Mouse (Mus musculus) forebrain, embryonic 12.5 days (tissue): ENCODE measurements at regions not wholly inside any gene's neighbourhood (a gene's known extent, or its start where the extent isn't known, plus 50 kb on each side); places are given as distances from the start of the nearest gene placed in this dataset.

Experiments
- ATAC-seq: fragments of 200-750 bp; cut with Nextera tagmentation; 2 replicates; pipeline ENCODE4 v1.8.0; 2017; ENCODE audit warnings: moderate TSS enrichment; ENCODE audit not compliant: low FRiP score
- H3K27ac ChIP-seq: fragments of 300-500 bp; sonication (generic); 2 replicates; pipeline ENCODE4 v1.5.1; 2016; ENCODE audit warnings: mild to moderate bottlenecking
- H3K27me3 ChIP-seq: fragments of 300-500 bp; sonication (generic); 2 replicates; pipeline ENCODE4 v1.6.1; 2016; ENCODE audit warnings: mild to moderate bottlenecking
- H3K36me3 ChIP-seq: fragments of 300-500 bp; sonication (generic); replicated peaks from 2 replicates; pipeline ENCODE4 v1.6.1; 2016; ENCODE audit warnings: mild to moderate bottlenecking
- H3K4me1 ChIP-seq: fragments of 300-500 bp; sonication (generic); 2 replicates; pipeline ENCODE4 v1.6.1; 2016
- H3K4me2 ChIP-seq: fragments of 300-500 bp; sonication (generic); 2 replicates; pipeline ENCODE4 v1.6.1; 2016; ENCODE audit warnings: mild to moderate bottlenecking, moderate library complexity
- H3K4me3 ChIP-seq: fragments of 300-500 bp; sonication (generic); replicated peaks from 2 replicates; pipeline ENCODE4 v1.5.1; 2016; ENCODE audit warnings: mild to moderate bottlenecking
- H3K9ac ChIP-seq: fragments of 300-500 bp; sonication (generic); 2 replicates; pipeline ENCODE4 v1.6.1; 2016; ENCODE audit warnings: mild to moderate bottlenecking
- H3K9me3 ChIP-seq: fragments of 300-500 bp; sonication (generic); 2 replicates; pipeline ENCODE4 v1.6.1; 2016
- WGBS: fragments of 180-500 bp; shearing (Covaris S2); methylation state at CpG from one replicate; pipeline ENCODE4 v1.1.7; 2016; 5-methylcytosine and 5-hydroxymethylcytosine counted together

- no peak overlapping the region for H3K27ac ChIP-seq
- no peaks in the 10 kb centered on the region for H3K27me3 ChIP-seq
- H3K9ac ChIP-seq, result no peak overlapping the region
- no peaks in the 10 kb centered on the region for H3K36me3 ChIP-seq
- H3K4me3 ChIP-seq, result no peak overlapping the region
- no peak overlapping the region for H3K4me2 ChIP-seq
- no peaks in the 10 kb centered on the region for H3K9me3 ChIP-seq
- WGBS, result 82% methylated on average over 6 of the region's 6 CpGs
- peaks cover 9% of the 10 kb centered on the region for H3K4me1 ChIP-seq
- ATAC-seq, result no peak
These were observed 101.6 kb upstream of the Rpl34 start for GRCm38 (mm10) chr3:130831788-130832187.

DNA sequence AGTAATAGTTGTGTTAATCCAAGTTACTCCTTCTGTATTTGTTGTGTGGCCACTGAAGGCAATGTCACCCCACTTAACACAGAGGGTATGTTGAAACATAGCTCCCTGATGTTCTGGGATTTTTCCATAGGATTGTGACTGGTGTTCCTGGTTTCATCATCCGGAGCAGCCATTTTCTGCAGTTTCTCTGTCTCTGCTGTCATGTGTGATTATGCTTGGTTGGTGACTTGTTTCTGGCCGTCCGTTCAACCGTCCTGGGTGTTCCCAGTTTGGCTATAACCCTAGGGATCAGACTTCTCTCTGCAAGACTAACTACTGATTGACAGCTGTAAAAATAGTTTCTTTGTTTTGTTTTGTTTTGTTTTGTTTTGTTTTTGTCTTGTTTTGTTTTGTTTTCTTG, 98.1 kb upstream of the Rpl34 start:
- 81% methylated on average over 4 of the region's 4 CpGs for WGBS
- ATAC-seq, result no peak
- H3K9ac ChIP-seq, result no peak overlapping the region
- no peak overlapping the region for H3K27ac ChIP-seq
- no peaks in the 10 kb centered on the region for H3K9me3 ChIP-seq
- H3K36me3 ChIP-seq, result no peaks in the 10 kb centered on the region
- H3K4me3 ChIP-seq, result no peak overlapping the region
- H3K27me3 ChIP-seq, result no peaks in the 10 kb centered on the region
- H3K4me2 ChIP-seq, result no peak overlapping the region
- peaks cover 4% of the 10 kb centered on the region; the same call in 1 of the 2 replicates for H3K4me1 ChIP-seq

- Histone ChIP-seq H3K27ac (no peak overlapping the region), H3K27me3 (no peaks in the 10 kb centered on the region), H3K9ac (no peak overlapping the region), H3K4me2 (no peak overlapping the region), H3K36me3 (no peaks in the 10 kb centered on the region), H3K4me3 (no peak overlapping the region), H3K9me3 (no peaks in the 10 kb centered on the region), H3K4me1 (no peaks in the 10 kb centered on the region)
- 81% methylated on average over 4 of the region's 4 CpGs for WGBS
- ATAC-seq, result no peak
These were observed 97.7 kb upstream of the Rpl34 start for GRCm38 (mm10) chr3:130827934-130828333.

GRCm38 (mm10) chr3:130827021-130827420, 96.8 kb upstream of the Rpl34 start:
- Histone ChIP-seq H3K9me3 (no peaks in the 10 kb centered on the region), H3K4me3 (no peak overlapping the region), H3K27me3 (no peaks in the 10 kb centered on the region), H3K36me3 (no peaks in the 10 kb centered on the region), H3K27ac (no peak overlapping the region), H3K4me2 (no peak overlapping the region), H3K9ac (no peak overlapping the region), H3K4me1 (no peaks in the 10 kb centered on the region)
- WGBS, result 75% methylated on average over 6 of the region's 6 CpGs
- no peak for ATAC-seq

- Histone ChIP-seq H3K4me3 (no peak overlapping the region), H3K27ac (no peak overlapping the region), H3K27me3 (no peaks in the 10 kb centered on the region), H3K9ac (no peak overlapping the region), H3K36me3 (no peaks in the 10 kb centered on the region), H3K4me1 (peaks cover 8% of the 10 kb centered on the region), H3K9me3 (no peaks in the 10 kb centered on the region), H3K4me2 (no peak overlapping the region)
- ATAC-seq, result no peak
- WGBS, result 83% methylated on average over 9 of the region's 9 CpGs
These were observed 89.6 kb upstream of the Rpl34 start for GRCm38 (mm10) chr3:130819837-130820098.

DNA sequence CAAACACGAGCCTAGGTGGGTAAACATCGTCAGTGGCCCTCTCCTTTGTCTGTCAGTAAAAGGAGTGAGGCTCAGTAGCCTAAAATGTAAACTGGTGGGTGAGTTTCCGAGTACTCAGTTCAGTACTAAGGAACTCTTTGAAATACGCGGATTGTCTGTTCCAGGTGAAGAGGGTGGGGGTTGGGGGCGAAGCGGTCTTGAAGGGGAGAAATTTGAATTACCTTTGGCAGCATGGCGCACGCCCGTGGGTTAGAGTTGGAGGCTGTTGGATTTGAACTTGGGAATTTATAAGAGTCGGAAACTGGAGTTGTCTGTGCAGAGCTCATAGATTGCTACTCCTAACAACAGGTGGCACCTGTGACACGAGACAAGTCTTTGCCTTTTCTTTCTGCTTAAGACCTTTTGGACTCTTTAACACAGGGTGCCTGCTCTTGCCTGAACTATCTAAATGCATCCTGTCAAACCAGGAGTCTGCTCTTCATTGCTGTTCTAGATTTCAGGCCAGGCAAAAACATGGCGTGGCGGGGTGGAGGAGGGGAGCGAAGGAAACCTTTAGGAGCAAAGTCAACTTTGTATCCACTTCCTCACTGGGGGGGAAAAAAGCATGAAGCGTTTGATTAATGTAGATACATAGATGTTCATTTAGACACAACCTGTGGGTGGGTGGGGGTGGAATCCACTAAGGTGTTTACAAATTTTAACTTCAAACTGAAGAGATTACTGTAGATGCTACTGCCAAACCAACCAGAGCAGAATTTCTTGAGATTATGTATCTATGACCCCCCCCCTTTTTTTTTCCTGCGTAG, 89.0 kb upstream of the Rpl34 start:
- Histone ChIP-seq H3K9me3 (no peaks in the 10 kb centered on the region), H3K9ac (peak overlapping the region; percentile 30; the same call in 1 of the 2 replicates), H3K27me3 (no peaks in the 10 kb centered on the region), H3K4me2 (peak overlapping the region; percentile 52), H3K27ac (no peak overlapping the region), H3K36me3 (no peaks in the 10 kb centered on the region), H3K4me1 (peaks cover 8% of the 10 kb centered on the region), H3K4me3 (peak overlapping the region; percentile 20)
- ATAC-seq, result peak; percentile 62
- WGBS, result 44% methylated on average over 17 of the region's 17 CpGs

GRCm38 (mm10) chr3:130818467-130819030, 88.4 kb upstream of the Rpl34 start:
- H3K9me3 ChIP-seq, result no peaks in the 10 kb centered on the region
- WGBS, result 4% methylated on average over 18 of the region's 18 CpGs
- H3K27me3 ChIP-seq, result no peaks in the 10 kb centered on the region
- ATAC-seq, result peak; percentile 87
- peak overlapping the region; percentile 30; the same call in 1 of the 2 replicates for H3K9ac ChIP-seq
- no peaks in the 10 kb centered on the region for H3K36me3 ChIP-seq
- H3K27ac ChIP-seq, result no peak overlapping the region
- H3K4me3 ChIP-seq, result peak overlapping the region; percentile 20
- H3K4me1 ChIP-seq, result peaks cover 8% of the 10 kb centered on the region
- H3K4me2 ChIP-seq, result peak overlapping the region; percentile 52

DNA sequence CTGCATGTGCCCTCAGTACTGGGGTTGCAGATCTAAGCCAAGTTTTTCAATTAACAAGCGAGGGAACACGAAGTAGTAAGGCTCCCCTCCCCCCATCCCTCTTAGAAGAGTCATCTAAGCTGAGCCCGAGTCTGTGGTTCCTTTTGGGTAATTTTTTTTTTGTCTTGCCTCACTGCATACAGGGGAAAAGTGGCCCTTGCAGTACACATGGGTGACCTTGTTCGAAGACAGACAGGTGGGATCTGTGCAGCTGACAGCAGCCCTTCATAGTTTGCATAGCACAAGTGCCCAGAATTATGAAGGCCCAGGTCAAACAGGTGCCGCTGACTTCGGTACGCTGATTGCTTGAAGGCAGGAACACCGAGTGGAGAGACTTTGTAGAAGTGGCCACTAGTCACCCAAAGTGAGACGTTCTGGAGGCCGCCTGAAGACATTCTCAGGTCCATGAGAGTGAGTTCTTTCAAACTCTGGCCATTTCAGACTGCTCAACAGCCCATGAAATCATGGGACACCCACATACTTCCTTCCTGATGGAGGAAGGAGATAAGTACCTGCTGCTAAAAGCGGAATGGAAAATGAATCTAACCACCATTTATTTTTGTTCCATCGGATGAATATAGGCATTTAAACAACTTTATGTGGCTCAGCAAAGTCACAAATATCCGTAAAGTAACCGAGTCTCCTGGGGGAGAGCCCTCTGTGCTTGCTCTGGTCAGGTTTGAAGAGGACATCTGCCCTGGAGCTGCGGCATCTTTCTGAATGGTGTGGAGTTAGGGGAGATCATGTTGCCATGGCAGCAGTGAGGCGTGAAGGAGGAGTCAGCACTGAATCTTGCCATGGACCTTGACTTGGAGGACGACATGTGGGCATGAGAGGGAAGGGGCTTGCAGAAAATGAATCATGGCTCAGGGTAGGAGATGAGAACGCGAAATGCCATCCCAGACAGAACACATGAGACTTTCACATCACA, 79.8 kb upstream of the Rpl34 start:
- no peak overlapping the region for H3K4me3 ChIP-seq
- no peaks in the 10 kb centered on the region for H3K36me3 ChIP-seq
- no peaks in the 10 kb centered on the region for H3K27me3 ChIP-seq
- WGBS, result 77% methylated on average over 19 of the region's 19 CpGs
- H3K9me3 ChIP-seq, result no peaks in the 10 kb centered on the region
- no peak overlapping the region for H3K27ac ChIP-seq
- H3K4me1 ChIP-seq, result peaks cover 5% of the 10 kb centered on the region; the same call in 1 of the 2 replicates
- no peak overlapping the region for H3K4me2 ChIP-seq
- ATAC-seq, result no peak
- no peak overlapping the region for H3K9ac ChIP-seq

GRCm38 (mm10) chr3:130805345-130805744, 75.1 kb upstream of the Rpl34 start:
- H3K36me3 ChIP-seq, result no peaks in the 10 kb centered on the region
- H3K4me1 ChIP-seq, result peaks cover 13% of the 10 kb centered on the region; the same call in 1 of the 2 replicates
- no peak overlapping the region for H3K9ac ChIP-seq
- no peak for ATAC-seq
- no peak overlapping the region for H3K4me2 ChIP-seq
- WGBS, result 90% methylated on average over 3 of the region's 3 CpGs
- no peaks in the 10 kb centered on the region for H3K27me3 ChIP-seq
- no peak overlapping the region for H3K4me3 ChIP-seq
- H3K27ac ChIP-seq, result no peak overlapping the region
- no peaks in the 10 kb centered on the region for H3K9me3 ChIP-seq

DNA sequence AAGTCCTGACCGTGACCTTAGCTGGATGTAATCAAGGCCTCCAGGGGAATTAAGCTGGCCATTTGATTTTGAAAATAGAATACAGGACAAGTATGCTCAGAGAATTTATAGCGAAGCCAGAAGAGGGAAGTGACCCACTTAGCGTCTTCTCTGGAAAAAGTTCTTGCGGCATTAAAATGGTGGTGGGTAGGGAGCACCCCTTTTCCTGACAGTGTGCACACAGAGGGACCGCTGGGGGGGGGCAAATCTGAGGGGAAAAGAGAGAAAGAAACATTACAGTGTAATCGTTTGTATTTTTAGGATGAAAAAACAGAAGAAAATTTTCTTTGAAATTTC, 74.1 kb upstream of the Rpl34 start:
- H3K4me3 ChIP-seq, result no peak overlapping the region
- no peak for ATAC-seq
- 71% methylated on average over 6 of the region's 6 CpGs for WGBS
- H3K27me3 ChIP-seq, result no peaks in the 10 kb centered on the region
- H3K9me3 ChIP-seq, result no peaks in the 10 kb centered on the region
- H3K4me2 ChIP-seq, result no peak overlapping the region
- peaks cover 11% of the 10 kb centered on the region; the same call in 1 of the 2 replicates for H3K4me1 ChIP-seq
- H3K27ac ChIP-seq, result no peak overlapping the region
- no peaks in the 10 kb centered on the region for H3K36me3 ChIP-seq
- H3K9ac ChIP-seq, result no peak overlapping the region

DNA sequence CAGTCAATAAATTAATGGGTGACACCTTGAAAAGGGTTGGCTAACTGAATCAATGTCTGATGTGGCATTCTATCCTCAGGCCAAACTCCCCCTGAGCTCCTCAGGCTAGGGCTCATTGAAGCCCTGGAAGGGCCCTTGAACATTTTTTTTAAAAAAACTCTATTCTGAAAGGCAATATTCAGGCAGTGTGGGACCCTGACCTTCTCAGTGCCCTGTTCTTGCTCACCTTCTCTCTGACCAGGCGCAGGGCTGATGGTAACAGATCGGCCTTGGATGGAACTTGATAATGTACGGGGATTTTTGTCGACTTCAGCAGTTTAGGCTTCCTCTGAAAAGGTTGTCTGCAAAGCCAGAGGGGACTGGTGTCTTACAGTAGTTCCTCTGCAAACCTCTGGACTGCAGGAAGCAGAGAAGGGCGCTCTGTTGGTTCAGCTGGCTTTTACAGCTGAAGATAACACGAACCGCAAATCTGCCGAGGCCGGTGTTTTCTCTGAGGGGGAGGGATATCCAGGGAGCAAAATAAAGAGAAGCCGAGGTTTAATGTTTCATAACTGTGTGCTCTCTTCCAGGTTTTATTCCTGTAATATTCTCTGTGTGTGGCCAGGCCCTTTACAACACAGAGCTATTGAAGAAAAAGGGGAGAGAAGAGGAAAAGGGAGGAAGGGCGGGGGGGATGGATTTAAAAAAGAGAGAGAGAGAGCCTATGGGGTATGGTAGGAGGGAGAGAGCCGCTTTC, 73.6 kb upstream of the Rpl34 start:
- Histone ChIP-seq H3K36me3 (no peaks in the 10 kb centered on the region), H3K4me1 (peaks cover 11% of the 10 kb centered on the region; the same call in 1 of the 2 replicates), H3K27me3 (no peaks in the 10 kb centered on the region), H3K4me2 (no peak overlapping the region), H3K27ac (no peak overlapping the region), H3K9ac (no peak overlapping the region), H3K4me3 (no peak overlapping the region), H3K9me3 (no peaks in the 10 kb centered on the region)
- ATAC-seq, result no peak
- 74% methylated on average over 12 of the region's 12 CpGs for WGBS

DNA sequence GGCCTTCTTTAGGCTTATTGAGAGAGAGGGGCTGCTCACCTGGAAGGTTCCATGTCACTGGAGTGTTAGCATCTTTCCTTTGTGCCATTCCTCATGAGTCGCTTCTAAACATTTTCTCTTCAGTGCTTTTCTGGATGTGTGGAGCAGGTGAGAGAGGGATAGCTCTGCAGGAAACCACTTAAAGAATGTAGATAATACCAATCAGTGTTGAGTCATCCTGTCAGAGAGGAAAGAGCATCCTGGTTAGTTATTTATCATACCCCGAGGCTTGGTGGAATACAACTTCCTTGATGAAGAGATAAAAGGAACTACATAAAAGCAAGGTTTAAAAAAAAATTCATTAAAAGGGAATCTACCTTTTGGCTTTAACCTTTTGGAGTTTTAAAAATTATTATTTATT, 69.8 kb upstream of the Rpl34 start:
- 86% methylated on average over 2 of the region's 2 CpGs for WGBS
- no peaks in the 10 kb centered on the region for H3K9me3 ChIP-seq
- no peaks in the 10 kb centered on the region for H3K36me3 ChIP-seq
- no peak overlapping the region for H3K4me2 ChIP-seq
- no peak overlapping the region for H3K4me3 ChIP-seq
- H3K27me3 ChIP-seq, result no peaks in the 10 kb centered on the region
- H3K9ac ChIP-seq, result no peak overlapping the region
- ATAC-seq, result no peak
- H3K4me1 ChIP-seq, result peaks cover 11% of the 10 kb centered on the region; the same call in 1 of the 2 replicates
- H3K27ac ChIP-seq, result no peak overlapping the region
